In genomic region chr5:136002325-136002724, GRCm38 (mm10) we compare ENCODE assay signal across 14 mouse cellular contexts. TPM values are rescaled to one million over a fixed set of nuclear protein-coding genes. Genes with fewer than 3 reads are reported as not detected.
A peak's percentile ranks its signal among the peaks of the same experiment; 100 is the strongest.
DNase-seq lines count a peak whose midpoint lies in the region; ATAC-seq lines count a peak whose summit lies in the region.
"Had no signal": no experiment of that assay in that cellular context is flagged by ENCODE, and none has a peak within 500 bp of the region (broad histone marks: within the 10 kb centered on the region; RNA-seq: fewer than 3 reads in every experiment).

No protein-coding gene starts in this region.

- H3K36me3 ChIP-seq in heart, embryonic 14.5 days (ENCODE audit: control insufficient read depth, insufficient read depth, low read length): peaks cover 41% of the 10 kb centered on the region
- H3K36me3 ChIP-seq in midbrain, embryonic 13.5 days: peaks cover 42% of the 10 kb centered on the region
- peaks cover 5% of the 10 kb centered on the region; the same call in 1 of the 2 replicates for H3K36me3 ChIP-seq in midbrain, embryonic 11.5 days (ENCODE audit: control insufficient read depth, insufficient read depth, low read length)
- H3K36me3 ChIP-seq in embryonic facial prominence, embryonic 13.5 days: peaks cover 46% of the 10 kb centered on the region
- H3K36me3 ChIP-seq in stomach, embryonic 16.5 days (ENCODE audit: control insufficient read depth, insufficient read depth, low read length): peaks cover 11% of the 10 kb centered on the region

- DNase-seq in heart, postnatal 4 days: no peak
- no peak for DNase-seq in midbrain, embryonic 11.5 days (ENCODE audit: low spot score, missing footprints)
- DNase-seq: cerebellum, adult 8-10 months; kidney, postnatal 25 days; liver, postnatal 0 days; right cerebral cortex, postnatal 4 days had no signal

- ATAC-seq in heart, embryonic 14.5 days (ENCODE audit: insufficient number of reproducible peaks, insufficient read depth, low FRiP score, low read depth): no peak
- ATAC-seq in midbrain, embryonic 13.5 days: no peak
- ATAC-seq in midbrain, embryonic 11.5 days (ENCODE audit: low FRiP score): no peak
- ATAC-seq in embryonic facial prominence, embryonic 13.5 days (ENCODE audit: insufficient number of reproducible peaks, insufficient read depth, low FRiP score, low TSS enrichment, low read depth): no peak
- ATAC-seq in stomach, embryonic 16.5 days (ENCODE audit: insufficient read depth, low FRiP score): peak; percentile 13; the same call in 1 of the 2 replicates
- ATAC-seq in megakaryocyte, adult 5-6 weeks (ENCODE audit: poor library complexity, severe bottlenecking): no peak
- ATAC-seq: liver, postnatal 0 days had no signal

- 0 out of 2 replicates have a peak overlapping the region, but pooled peaks have one; percentile 10 for H3K9ac ChIP-seq in heart, embryonic 14.5 days (ENCODE audit: low read length)
- H3K9ac ChIP-seq in midbrain, embryonic 13.5 days (replicated peaks): 0 out of 2 replicates have a peak overlapping the region, but pooled peaks have one; percentile 5
- H3K9ac ChIP-seq in midbrain, embryonic 11.5 days (ENCODE audit: low read length): no peak overlapping the region
- H3K9ac ChIP-seq in embryonic facial prominence, embryonic 13.5 days: no peak overlapping the region
- H3K9ac ChIP-seq in stomach, embryonic 16.5 days (ENCODE audit: low read length): no peak overlapping the region
- H3K9ac ChIP-seq: hindbrain, embryonic 15.5 days; liver, postnatal 0 days had no signal

- H3K9me3 ChIP-seq in heart, embryonic 14.5 days (ENCODE audit: control insufficient read depth, low read length): no peaks in the 10 kb centered on the region
- H3K9me3 ChIP-seq in midbrain, embryonic 13.5 days: no peaks in the 10 kb centered on the region
- no peaks in the 10 kb centered on the region for H3K9me3 ChIP-seq in midbrain, embryonic 11.5 days (ENCODE audit: control insufficient read depth, low read length)
- no peaks in the 10 kb centered on the region for H3K9me3 ChIP-seq in embryonic facial prominence, embryonic 13.5 days
- no peaks in the 10 kb centered on the region for H3K9me3 ChIP-seq in stomach, embryonic 16.5 days (replicated peaks; ENCODE audit: control insufficient read depth, low read length)
- H3K9me3 ChIP-seq: hindbrain, embryonic 15.5 days had no signal

- no peaks in the 10 kb centered on the region for H3K27me3 ChIP-seq in heart, embryonic 14.5 days (ENCODE audit: control insufficient read depth, insufficient read depth, low read length)
- H3K27me3 ChIP-seq in midbrain, embryonic 13.5 days: no peaks in the 10 kb centered on the region
- no peaks in the 10 kb centered on the region for H3K27me3 ChIP-seq in midbrain, embryonic 11.5 days (ENCODE audit: control insufficient read depth, insufficient read depth, low read length)
- no peaks in the 10 kb centered on the region for H3K27me3 ChIP-seq in embryonic facial prominence, embryonic 13.5 days
- H3K27me3 ChIP-seq in stomach, embryonic 16.5 days (ENCODE audit: control insufficient read depth, insufficient read depth, low read length): no peaks in the 10 kb centered on the region
- H3K27me3 ChIP-seq: hindbrain, embryonic 15.5 days had no signal

- H3K27ac ChIP-seq in heart, embryonic 14.5 days (replicated peaks in 1 of 2; ENCODE audit: control insufficient read depth in 1 of 2, insufficient read depth in 1 of 2, low read depth in 2 of 2, low read length in 2 of 2): peak overlapping the region; percentile 82 to 83
- H3K27ac ChIP-seq in midbrain, embryonic 13.5 days: no peak overlapping the region
- no peak overlapping the region for H3K27ac ChIP-seq in midbrain, embryonic 11.5 days (ENCODE audit: low read depth, low read length)
- H3K27ac ChIP-seq in embryonic facial prominence, embryonic 13.5 days: peak overlapping the region; percentile 44; the same call in 1 of the 2 replicates
- H3K27ac ChIP-seq in stomach, embryonic 16.5 days (ENCODE audit: low read length): peak overlapping the region; percentile 55; the same call in 1 of the 2 replicates
- H3K27ac ChIP-seq: hindbrain, embryonic 15.5 days had no signal

- 62% methylated on average over 2 of the region's 2 CpGs for WGBS in heart, embryonic 14.5 days
- 89% methylated on average over 2 of the region's 2 CpGs for WGBS in midbrain, embryonic 13.5 days
- WGBS in midbrain, embryonic 11.5 days: 69% methylated on average over 2 of the region's 2 CpGs
- 54% methylated on average over 2 of the region's 2 CpGs for WGBS in embryonic facial prominence, embryonic 13.5 days
- WGBS in stomach, embryonic 16.5 days: 45% methylated on average over 2 of the region's 2 CpGs

- H3K4me2 ChIP-seq in heart, embryonic 14.5 days (ENCODE audit: low read length): no peak overlapping the region
- no peak overlapping the region for H3K4me2 ChIP-seq in midbrain, embryonic 13.5 days (replicated peaks)
- H3K4me2 ChIP-seq in midbrain, embryonic 11.5 days: no peak overlapping the region
- H3K4me2 ChIP-seq in embryonic facial prominence, embryonic 13.5 days: no peak overlapping the region
- no peak overlapping the region for H3K4me2 ChIP-seq in stomach, embryonic 16.5 days (ENCODE audit: low read depth, low read length)
- H3K4me2 ChIP-seq: hindbrain, embryonic 15.5 days had no signal

- no peak overlapping the region for H3K4me3 ChIP-seq in heart, embryonic 14.5 days (ENCODE audit: control insufficient read depth in 1 of 2, insufficient read depth in 1 of 2, low read depth in 1 of 2, low read length in 2 of 2)
- H3K4me3 ChIP-seq in midbrain, embryonic 13.5 days (replicated peaks): no peak overlapping the region
- H3K4me3 ChIP-seq in midbrain, embryonic 11.5 days (ENCODE audit: low read depth, low read length): no peak overlapping the region
- H3K4me3 ChIP-seq in embryonic facial prominence, embryonic 13.5 days: no peak overlapping the region
- no peak overlapping the region for H3K4me3 ChIP-seq in stomach, embryonic 16.5 days (replicated peaks; ENCODE audit: low read length)
- H3K4me3 ChIP-seq: hindbrain, embryonic 15.5 days had no signal

- peaks cover 11 to 17% of the 10 kb centered on the region in 2 experiments for H3K4me1 ChIP-seq in heart, embryonic 14.5 days (ENCODE audit: control insufficient read depth in 2 of 2, insufficient read depth in 2 of 2, low read length in 2 of 2)
- 0 out of 2 replicates have a peak, but pooled peaks cover 9% of the 10 kb centered on the region for H3K4me1 ChIP-seq in midbrain, embryonic 13.5 days (replicated peaks)
- no peaks in the 10 kb centered on the region for H3K4me1 ChIP-seq in midbrain, embryonic 11.5 days (ENCODE audit: control insufficient read depth, insufficient read depth, low read length)
- H3K4me1 ChIP-seq in embryonic facial prominence, embryonic 13.5 days: peaks cover 23% of the 10 kb centered on the region
- no peaks in the 10 kb centered on the region for H3K4me1 ChIP-seq in stomach, embryonic 16.5 days (ENCODE audit: control insufficient read depth, insufficient read depth, low read length)

RNA-seq across cellular contexts. Expression of gene Dtx2, which starts 7.7 kb away (rescaled TPM):
- polyA plus RNA-seq in heart, embryonic 14.5 days (2014; fragmentation: Nextera tagmentation; extraction: Ambion mirVana): 16.8 and 17.4 TPM in 2 replicates
- 10 to 100 TPM in 1 of 2 experiments, 1 to 10 TPM in 1; 9.7 to 10.7 TPM for total RNA-seq in heart, postnatal 4 days (2021)
- 28.5 and 28.8 TPM in 2 replicates for polyA plus RNA-seq in midbrain, embryonic 13.5 days (2015; fragmentation: Nextera tagmentation; extraction: Ambion mirVana)
- 23.2 and 29.6 TPM in 2 replicates for polyA plus RNA-seq in midbrain, embryonic 11.5 days (2014; fragmentation: Nextera tagmentation; extraction: Ambion mirVana)
- 31.0 and 34.8 TPM in 2 replicates for polyA plus RNA-seq in embryonic facial prominence, embryonic 13.5 days (2015; fragmentation: Nextera tagmentation; extraction: Ambion mirVana)
- polyA plus RNA-seq in stomach, embryonic 16.5 days (2015; fragmentation: Nextera tagmentation; extraction: Ambion mirVana): 23.7 and 24.5 TPM in 2 replicates
- total RNA-seq in megakaryocyte, adult 5-6 weeks (2015): 26.3 and 30.3 TPM in 2 replicates
- total RNA-seq in megakaryocyte, adult 5-6 weeks (2017): 10.9 and 12.4 TPM in 2 replicates

RNA-seq across cellular contexts. Expression of gene Zp3, which starts 22.4 kb away (rescaled TPM):
- polyA plus RNA-seq in heart, embryonic 14.5 days (2014; fragmentation: Nextera tagmentation; extraction: Ambion mirVana): not detected in 2 replicates
- not detected for total RNA-seq in heart, postnatal 4 days (2021)
- polyA plus RNA-seq in midbrain, embryonic 13.5 days (2015; fragmentation: Nextera tagmentation; extraction: Ambion mirVana): 0.24 TPM in 1 of 2 replicates, not detected in the other
- not detected in 2 replicates for polyA plus RNA-seq in midbrain, embryonic 11.5 days (2014; fragmentation: Nextera tagmentation; extraction: Ambion mirVana)
- not detected in 2 replicates for polyA plus RNA-seq in embryonic facial prominence, embryonic 13.5 days (2015; fragmentation: Nextera tagmentation; extraction: Ambion mirVana)
- polyA plus RNA-seq in stomach, embryonic 16.5 days (2015; fragmentation: Nextera tagmentation; extraction: Ambion mirVana): 1.8 and 2.0 TPM in 2 replicates
- total RNA-seq in megakaryocyte, adult 5-6 weeks (2015): 0.20 TPM in 1 of 2 replicates, not detected in the other
- total RNA-seq in megakaryocyte, adult 5-6 weeks (2017): not detected in 2 replicates
- total RNA-seq: left cerebral cortex, adult 18-20 months; monocyte, adult 5-6 weeks had no signal
- polyA plus RNA-seq: liver, postnatal 0 days had no signal

RNA-seq across cellular contexts. Expression of gene Ssc4d, which starts 28.0 kb away (rescaled TPM):
- 0.39 and 0.68 TPM in 2 replicates for polyA plus RNA-seq in heart, embryonic 14.5 days (2014; fragmentation: Nextera tagmentation; extraction: Ambion mirVana)
- under 1 TPM; 0.36 to 0.69 TPM for total RNA-seq in heart, postnatal 4 days (2021)
- 1.0 and 1.4 TPM in 2 replicates for polyA plus RNA-seq in midbrain, embryonic 13.5 days (2015; fragmentation: Nextera tagmentation; extraction: Ambion mirVana)
- 0.68 and 0.86 TPM in 2 replicates for polyA plus RNA-seq in midbrain, embryonic 11.5 days (2014; fragmentation: Nextera tagmentation; extraction: Ambion mirVana)
- 3.9 TPM in 2 replicates for polyA plus RNA-seq in embryonic facial prominence, embryonic 13.5 days (2015; fragmentation: Nextera tagmentation; extraction: Ambion mirVana)
- 1.4 and 2.9 TPM in 2 replicates for polyA plus RNA-seq in stomach, embryonic 16.5 days (2015; fragmentation: Nextera tagmentation; extraction: Ambion mirVana)
- 17.1 and 19.9 TPM in 2 replicates for total RNA-seq in megakaryocyte, adult 5-6 weeks (2015)
- 6.0 and 7.4 TPM in 2 replicates for total RNA-seq in megakaryocyte, adult 5-6 weeks (2017)

RNA-seq across cellular contexts. Expression of gene Upk3b, which starts 36.0 kb away (rescaled TPM):
- 22.5 and 35.4 TPM in 2 replicates for polyA plus RNA-seq in heart, embryonic 14.5 days (2014; fragmentation: Nextera tagmentation; extraction: Ambion mirVana)
- 10 to 100 TPM; 25.8 to 30.7 TPM for total RNA-seq in heart, postnatal 4 days (2021)
- 0.05 TPM in 1 of 2 replicates, not detected in the other for polyA plus RNA-seq in midbrain, embryonic 13.5 days (2015; fragmentation: Nextera tagmentation; extraction: Ambion mirVana)
- polyA plus RNA-seq in midbrain, embryonic 11.5 days (2014; fragmentation: Nextera tagmentation; extraction: Ambion mirVana): not detected in 2 replicates
- 0.06 and 0.29 TPM in 2 replicates for polyA plus RNA-seq in embryonic facial prominence, embryonic 13.5 days (2015; fragmentation: Nextera tagmentation; extraction: Ambion mirVana)
- polyA plus RNA-seq in stomach, embryonic 16.5 days (2015; fragmentation: Nextera tagmentation; extraction: Ambion mirVana): 34.0 and 38.2 TPM in 2 replicates
- total RNA-seq in megakaryocyte, adult 5-6 weeks (2015): not detected in 2 replicates
- total RNA-seq in megakaryocyte, adult 5-6 weeks (2017): not detected in 2 replicates
- total RNA-seq: left cerebral cortex, adult 18-20 months; monocyte, adult 5-6 weeks had no signal
- polyA plus RNA-seq: hindbrain, embryonic 15.5 days had no signal

RNA-seq across cellular contexts. Expression of gene Upk3bl, which starts 52.0 kb away (rescaled TPM):
- 0.46 TPM in 1 of 2 replicates, not detected in the other for polyA plus RNA-seq in heart, embryonic 14.5 days (2014; fragmentation: Nextera tagmentation; extraction: Ambion mirVana)
- total RNA-seq in heart, postnatal 4 days (2021): not detected
- not detected in 2 replicates for polyA plus RNA-seq in midbrain, embryonic 13.5 days (2015; fragmentation: Nextera tagmentation; extraction: Ambion mirVana)
- polyA plus RNA-seq in midbrain, embryonic 11.5 days (2014; fragmentation: Nextera tagmentation; extraction: Ambion mirVana): 0.29 and 0.88 TPM in 2 replicates
- 6.2 and 6.3 TPM in 2 replicates for polyA plus RNA-seq in embryonic facial prominence, embryonic 13.5 days (2015; fragmentation: Nextera tagmentation; extraction: Ambion mirVana)
- polyA plus RNA-seq in stomach, embryonic 16.5 days (2015; fragmentation: Nextera tagmentation; extraction: Ambion mirVana): 190 and 227 TPM in 2 replicates
- not detected in 2 replicates for total RNA-seq in megakaryocyte, adult 5-6 weeks (2015)
- not detected in 2 replicates for total RNA-seq in megakaryocyte, adult 5-6 weeks (2017)
- total RNA-seq: monocyte, adult 5-6 weeks had no signal
- polyA plus RNA-seq: liver, postnatal 0 days had no signal

Comparison
In these comparisons a context has a peak if more than half of its experiments do, and no peak if none do; other contexts are left out.
1. H3K9ac ChIP-seq: peak in heart, embryonic 14.5 days (single experiment) and midbrain, embryonic 13.5 days (single experiment); none in midbrain, embryonic 11.5 days (single experiment), embryonic facial prominence, embryonic 13.5 days (single experiment) and stomach, embryonic 16.5 days (single experiment).
2. H3K27ac ChIP-seq: peak in heart, embryonic 14.5 days (2 of 2), embryonic facial prominence, embryonic 13.5 days (single experiment) and stomach, embryonic 16.5 days (single experiment); none in midbrain, embryonic 13.5 days (single experiment) and midbrain, embryonic 11.5 days (single experiment).